Mouse (Mus musculus) 416B (cell line): ENCODE data around the gene Tcf12.

Experiments
- DNase-seq: peaks from one replicate; pipeline ENCODE4 v3.0.0; 2011; ENCODE audit warnings: low read depth

The Tcf12 gene

GRCm38 (mm10) chr9:72111622-72112550 lies at the start of gene Tcf12:
Tcf12 (minus strand) TSS chr9:72111871.
- peak; percentile 89 for DNase-seq

GRCm38 (mm10) chr9:72158392-72158791 lies 46.7 kb upstream of the Tcf12 start:
- no peak for DNase-seq

DNA sequence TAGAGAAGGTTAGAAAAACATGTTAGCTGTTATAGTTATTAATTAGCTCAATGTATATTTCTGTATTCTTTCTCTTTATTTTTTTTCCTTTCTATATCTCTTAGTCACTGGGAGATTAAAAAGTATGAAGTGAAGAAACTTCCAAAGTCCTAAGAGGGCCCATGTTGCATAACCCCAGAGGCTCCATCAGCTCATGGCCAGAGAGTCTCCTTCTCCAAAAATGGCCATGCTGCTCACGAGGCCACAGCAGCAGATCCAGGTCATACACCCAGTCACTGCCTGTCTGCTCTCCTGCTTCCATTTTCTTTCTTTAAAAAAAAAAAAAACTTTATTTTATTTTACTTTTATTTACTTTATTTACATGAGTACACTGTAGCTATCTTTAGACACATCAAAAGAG lies 45.4 kb upstream of the Tcf12 start:
- no peak for DNase-seq

DNA sequence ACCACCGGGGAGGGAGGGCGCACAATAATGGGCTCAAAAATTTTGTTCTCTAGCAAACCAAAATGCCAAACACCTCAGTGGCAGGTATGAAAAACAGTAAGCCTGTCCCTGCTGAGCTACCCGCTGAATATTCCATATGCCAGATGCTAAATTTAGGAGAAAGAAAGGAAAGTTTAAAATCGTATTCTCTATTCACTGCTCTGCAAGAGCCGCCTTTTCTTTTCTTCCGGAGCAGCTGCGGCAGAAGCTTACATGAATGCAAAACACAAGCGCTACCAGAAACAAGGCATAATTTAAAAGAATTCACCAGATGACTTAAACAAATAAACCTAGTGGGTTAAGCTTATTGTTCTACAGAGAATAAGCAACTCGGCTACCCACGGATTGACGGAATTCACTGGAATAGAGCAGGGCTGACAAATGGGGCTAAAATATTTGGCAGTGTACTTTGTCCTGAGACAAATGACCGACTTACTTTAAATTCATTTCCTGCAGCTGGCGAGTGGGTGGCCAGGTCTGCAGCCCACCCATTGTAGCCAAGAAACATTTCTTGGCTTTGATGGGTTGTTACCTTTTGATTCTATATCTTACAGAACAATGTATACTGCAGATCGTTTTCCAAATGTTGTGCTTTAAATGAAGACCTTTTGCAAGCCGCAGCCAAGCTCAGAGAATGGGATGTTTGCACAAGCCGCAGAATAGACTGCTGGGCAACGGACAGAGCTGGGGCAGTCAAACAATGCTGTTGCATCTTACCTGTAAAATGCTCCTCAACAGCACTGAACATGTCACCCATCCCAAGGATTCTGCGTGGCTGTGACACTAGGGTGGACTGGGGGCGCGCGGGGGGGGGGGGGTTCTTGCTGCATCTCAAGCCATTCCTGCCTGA lies 43.8 kb upstream of the Tcf12 start:
- no peak for DNase-seq

GRCm38 (mm10) chr9:72144148-72144547 lies 32.5 kb upstream of the Tcf12 start:
- DNase-seq = no peak

- no peak for DNase-seq
Observed at GRCm38 (mm10) chr9:72137899-72138298, 26.2 kb upstream of the Tcf12 start.

DNA sequence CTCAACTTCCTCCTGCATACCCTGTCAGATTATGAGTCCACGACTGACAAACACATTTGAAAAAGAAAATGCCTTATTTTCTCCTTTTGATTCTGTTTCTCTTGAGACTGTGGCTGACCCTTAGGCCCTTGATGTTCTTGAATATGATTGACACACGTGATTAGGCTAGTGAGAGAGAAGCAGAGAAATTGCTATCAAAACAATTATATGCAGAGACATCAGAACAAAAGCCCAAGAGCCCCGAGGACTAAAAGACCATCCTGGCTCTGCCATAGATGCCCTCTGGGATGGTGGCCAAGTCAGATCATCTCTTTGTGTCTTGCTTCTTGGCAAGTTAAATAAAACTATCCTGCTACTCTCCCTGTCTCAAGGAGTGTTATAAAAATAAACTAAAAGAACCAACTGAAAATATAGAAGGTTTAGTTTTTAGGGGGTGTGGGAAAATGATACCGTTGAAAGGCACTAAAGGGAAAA lies 22.1 kb upstream of the Tcf12 start:
- no peak for DNase-seq

- DNase-seq = peak; percentile 75
Observed at GRCm38 (mm10) chr9:72133089-72133771, 21.6 kb upstream of the Tcf12 start.

DNA sequence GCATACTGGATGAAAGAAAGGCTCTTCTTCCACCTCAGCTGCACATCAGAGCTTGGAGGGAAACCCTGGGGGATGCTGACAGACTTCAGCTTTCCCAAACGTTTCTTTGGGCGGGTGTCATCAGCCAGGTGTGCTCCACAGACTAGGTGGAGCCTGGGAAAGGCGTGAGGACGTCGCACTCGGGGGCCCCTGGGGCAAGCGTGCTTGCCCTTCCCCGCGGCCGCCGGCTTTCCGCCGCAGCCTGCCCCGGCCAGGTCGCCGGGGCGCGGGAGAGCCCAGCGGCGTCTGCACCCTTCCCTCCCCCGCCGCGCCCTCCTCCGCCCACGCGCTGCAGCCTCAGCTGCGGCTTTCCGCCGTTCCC lies 21.0 kb upstream of the Tcf12 start:
- peak; percentile 41 for DNase-seq

- no peak for DNase-seq
Observed at GRCm38 (mm10) chr9:72129884-72130283, 18.2 kb upstream of the Tcf12 start.

- no peak for DNase-seq
Observed at GRCm38 (mm10) chr9:72125442-72125841, 13.8 kb upstream of the Tcf12 start.

GRCm38 (mm10) chr9:72118490-72118889 lies 6.8 kb upstream of the Tcf12 start:
- no peak for DNase-seq

GRCm38 (mm10) chr9:72111004-72111621 lies 558 bp downstream of the Tcf12 start:
- DNase-seq = peak; percentile 70

DNA sequence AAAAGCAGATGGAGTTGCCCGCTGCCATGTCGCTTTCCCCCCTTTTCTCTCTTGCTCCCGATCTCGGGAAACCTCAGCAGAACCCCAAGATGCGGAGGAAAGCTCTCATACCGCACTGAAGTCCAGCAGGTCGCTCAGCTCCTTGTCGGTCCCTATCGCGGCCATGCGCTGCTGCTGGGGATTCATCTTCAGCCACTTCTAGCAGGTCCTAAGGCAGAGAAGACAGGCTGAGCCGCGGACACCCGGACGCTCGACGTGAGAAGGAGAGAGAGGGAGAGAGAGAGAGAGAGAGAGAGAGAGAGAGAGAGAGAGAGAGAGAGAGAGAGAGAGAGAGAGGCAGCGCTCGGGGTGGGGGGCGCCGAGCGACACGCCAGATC lies 1.1 kb downstream of the Tcf12 start:
- peak; percentile 66 for DNase-seq

GRCm38 (mm10) chr9:72103471-72103870 lies 8.2 kb downstream of the Tcf12 start:
- peak; percentile 29 for DNase-seq

- no peak for DNase-seq
Observed at GRCm38 (mm10) chr9:72099945-72100685, 11.6 kb downstream of the Tcf12 start.

- DNase-seq = no peak
Observed at GRCm38 (mm10) chr9:72098056-72098455, 13.6 kb downstream of the Tcf12 start.

- DNase-seq = peak; percentile 75
Observed at GRCm38 (mm10) chr9:72097083-72097482, 14.6 kb downstream of the Tcf12 start.

- DNase-seq = peak; percentile 72
Observed at GRCm38 (mm10) chr9:72094675-72095074, 17.0 kb downstream of the Tcf12 start.

DNA sequence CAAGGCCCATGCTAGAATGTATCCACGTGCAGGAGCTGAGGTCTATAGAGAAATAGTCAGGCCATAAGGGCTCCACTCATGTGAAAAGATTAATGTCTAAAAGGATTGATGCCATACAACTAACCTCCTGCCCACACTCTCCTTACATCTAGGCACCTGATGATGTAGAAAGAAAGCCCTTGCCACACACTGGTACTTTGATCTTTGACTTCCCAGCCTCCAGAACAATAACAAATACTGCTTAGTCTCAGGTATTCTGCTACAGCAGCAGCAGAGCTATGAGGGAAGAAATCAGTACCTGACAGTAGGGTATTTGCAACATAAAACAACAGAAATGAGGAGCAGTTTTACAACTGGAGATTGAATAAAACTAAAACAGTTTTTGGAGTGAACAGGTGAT lies 19.5 kb downstream of the Tcf12 start:
- DNase-seq = no peak
